Mouse (Mus musculus): ENCODE data around the gene Faf1.

DNA sequence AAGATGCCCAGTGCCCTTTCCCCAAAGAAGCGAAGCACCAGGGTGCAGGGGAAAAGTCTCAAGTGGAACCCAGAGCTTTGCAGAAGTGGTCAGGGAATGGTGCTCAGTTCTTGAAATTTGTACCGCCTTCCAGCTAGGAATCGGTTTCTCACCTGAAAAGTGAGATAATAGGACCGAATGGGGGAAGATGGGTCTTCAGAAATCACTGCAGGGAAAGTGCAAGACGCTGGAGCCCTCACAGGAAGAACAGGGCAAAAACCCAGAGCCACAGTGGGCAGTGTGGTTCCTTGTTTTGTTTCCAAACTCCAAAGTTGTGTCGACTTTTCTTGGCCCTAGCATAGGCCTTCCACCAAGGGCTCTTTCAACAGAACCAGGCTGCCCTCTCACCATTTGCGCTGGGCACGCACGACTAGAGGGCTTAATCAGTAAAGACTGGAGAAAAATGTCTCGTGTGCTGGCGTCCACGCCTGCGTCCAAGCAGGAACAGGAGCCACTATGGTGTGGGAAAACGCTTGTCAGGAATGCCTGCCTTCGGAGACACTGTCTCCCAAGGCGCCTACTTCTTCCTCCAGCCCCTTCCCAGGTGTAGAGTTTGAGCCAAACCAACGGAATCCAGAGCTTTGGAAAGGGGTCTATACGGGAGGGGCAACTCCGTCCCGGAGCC is 297.7 kb downstream of the Faf1 start:
- no peak for TF ChIP-seq EP300 (IDR thresholded peaks at IDR 0.05; ENCODE audit: insufficient read depth, low read depth, low read length)
- no peak for TF ChIP-seq POLR2A (IDR thresholded peaks at IDR 0.05; ENCODE audit: insufficient read depth, low read length)
- no peak for TF ChIP-seq CTCF (IDR thresholded peaks at IDR 0.05; ENCODE audit: low read depth, low read length)

All from ES-Bruce4 (cell line).